Mouse (Mus musculus) right cerebral cortex, postnatal 4 days (tissue): ENCODE measurements around the gene Carmil1.
A peak's percentile ranks its signal among the peaks of the same experiment; 100 is the strongest.
"Not testable (repeated sequence)": the region's sequence is repeated elsewhere in the genome, so short reads cannot be mapped to it uniquely, and the experiment has no call there.

Source experiments
- DNase-seq: peaks from one replicate; pipeline ENCODE4 v3.0.0-alpha.2; 2022

Gene Carmil1

DNA sequence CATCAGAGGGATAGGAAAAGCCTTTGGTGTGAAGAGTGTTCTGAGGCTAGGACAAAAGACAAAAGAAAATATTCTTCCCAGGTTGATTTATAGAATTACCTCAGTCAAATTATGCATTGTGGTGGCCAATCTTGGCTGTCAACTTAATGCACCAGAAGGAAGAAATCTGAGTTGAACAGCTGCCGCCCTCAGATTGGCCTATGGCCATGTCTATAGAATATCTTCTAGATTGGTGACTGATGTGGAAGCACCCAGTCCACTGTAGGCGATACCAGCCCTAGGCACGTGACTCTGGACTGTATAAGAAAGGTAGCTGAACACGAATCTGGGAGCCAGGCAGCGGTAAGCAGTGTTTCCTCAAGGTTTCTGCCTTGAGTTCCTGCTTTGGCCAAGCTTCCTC, 134.1 kb downstream of the Carmil1 start:
- no peak for DNase-seq

DNA sequence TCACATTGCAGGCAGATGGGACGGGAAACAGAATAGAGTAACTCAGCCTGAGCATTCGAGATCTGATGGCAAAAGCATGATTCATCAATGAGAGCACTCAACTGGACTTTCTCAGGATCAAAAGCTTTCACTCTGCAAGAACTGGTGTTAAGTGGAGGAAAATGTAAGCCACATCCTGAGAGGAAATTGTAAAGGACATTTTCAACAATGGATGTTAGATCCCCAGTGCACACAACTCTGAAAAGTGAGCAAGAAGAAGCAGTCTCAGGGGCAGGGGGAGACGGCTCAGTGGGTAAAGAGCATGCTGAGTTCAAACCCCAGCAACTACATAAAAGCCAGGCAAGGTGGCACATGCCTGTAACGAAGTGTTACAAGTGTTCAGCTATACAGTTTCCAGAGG, 135.7 kb downstream of the Carmil1 start:
- no peak for DNase-seq

GRCm38 (mm10) chr13:24144141-24144540, 136.5 kb downstream of the Carmil1 start:
- no peak for DNase-seq

- no peak for DNase-seq
These were observed 143.8 kb downstream of the Carmil1 start for GRCm38 (mm10) chr13:24136836-24137235.

GRCm38 (mm10) chr13:24135282-24136230, 145.0 kb downstream of the Carmil1 start:
- DNase-seq: no peak

DNA sequence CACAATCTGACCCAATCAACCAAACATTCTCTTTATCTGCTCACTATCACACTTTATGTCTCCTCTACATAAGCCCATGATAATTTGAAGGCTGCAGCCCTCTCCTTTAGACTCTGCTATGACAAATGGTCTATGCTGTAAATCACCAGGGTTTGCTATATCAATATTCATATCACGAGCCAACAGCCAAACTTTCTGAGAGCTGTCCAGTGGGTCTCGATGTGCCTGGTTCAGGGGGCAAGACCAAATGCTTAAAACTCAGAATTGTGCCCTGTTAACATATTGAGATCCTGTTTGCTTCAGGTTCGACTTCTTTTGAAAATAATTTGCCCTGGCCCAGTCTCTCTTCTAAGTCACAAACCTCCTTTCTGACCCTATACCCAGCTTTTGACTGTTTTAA, 147.7 kb downstream of the Carmil1 start:
- no peak for DNase-seq

DNA sequence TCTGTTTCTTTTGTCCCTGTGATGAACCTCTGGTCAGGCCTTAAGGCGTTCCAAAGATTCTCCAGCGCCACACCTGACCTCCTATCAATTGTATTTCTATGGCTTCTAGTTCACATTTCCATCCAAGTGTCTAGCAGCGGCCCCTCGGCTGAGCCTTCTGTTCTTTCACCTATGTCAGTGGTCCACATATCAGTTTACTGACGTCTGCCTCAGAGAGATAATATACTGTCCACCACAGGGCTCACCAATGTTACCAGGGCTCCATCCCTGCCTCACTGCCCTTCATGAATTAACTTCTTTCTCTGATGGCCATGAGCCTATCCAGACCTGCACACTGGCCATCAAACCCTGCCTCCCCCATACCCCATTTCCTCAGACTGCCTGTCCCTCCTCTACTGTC, 149.3 kb downstream of the Carmil1 start:
- DNase-seq: no peak

GRCm38 (mm10) chr13:24130741-24131140, 149.9 kb downstream of the Carmil1 start:
- DNase-seq: no peak

GRCm38 (mm10) chr13:24128731-24129130, 151.9 kb downstream of the Carmil1 start:
- DNase-seq: no peak

GRCm38 (mm10) chr13:24125865-24126264, 154.7 kb downstream of the Carmil1 start:
- DNase-seq: no peak

GRCm38 (mm10) chr13:24117181-24117812, 163.3 kb downstream of the Carmil1 start:
- DNase-seq: peak; percentile 34

DNA sequence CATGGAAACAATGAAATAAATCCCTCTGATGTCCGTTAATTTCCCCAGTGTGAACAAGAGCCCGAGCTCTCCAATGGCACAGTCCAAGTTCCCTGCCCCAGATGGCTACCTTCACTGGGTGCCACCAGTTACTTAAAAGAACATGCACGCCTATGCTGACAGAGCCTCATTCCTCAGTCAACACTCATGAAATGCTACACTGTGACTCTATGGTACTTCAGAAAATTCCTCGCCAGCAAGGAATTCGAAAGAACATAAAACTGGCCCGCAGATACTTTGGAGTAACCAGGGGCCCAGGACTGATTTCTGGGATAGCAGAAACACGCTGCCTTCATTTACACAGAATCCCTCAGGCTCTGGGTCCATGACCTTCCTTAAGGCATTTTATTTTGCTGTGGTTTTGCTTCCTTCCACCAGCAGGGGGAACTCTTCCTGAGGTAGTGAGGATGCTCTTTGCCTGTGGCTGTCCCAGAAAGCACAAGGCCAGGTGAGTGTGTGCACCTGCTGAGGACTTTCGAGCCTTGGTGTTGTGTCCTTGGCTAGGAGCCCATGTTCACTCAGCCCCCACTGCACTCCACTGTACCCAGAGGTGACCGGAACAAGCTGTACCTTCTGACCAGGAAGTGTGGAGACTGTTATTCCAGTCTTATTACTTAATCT, 167.8 kb downstream of the Carmil1 start:
- peak; percentile 26 for DNase-seq

- no peak for DNase-seq
These were observed 170.3 kb downstream of the Carmil1 start for GRCm38 (mm10) chr13:24110329-24110728.

DNA sequence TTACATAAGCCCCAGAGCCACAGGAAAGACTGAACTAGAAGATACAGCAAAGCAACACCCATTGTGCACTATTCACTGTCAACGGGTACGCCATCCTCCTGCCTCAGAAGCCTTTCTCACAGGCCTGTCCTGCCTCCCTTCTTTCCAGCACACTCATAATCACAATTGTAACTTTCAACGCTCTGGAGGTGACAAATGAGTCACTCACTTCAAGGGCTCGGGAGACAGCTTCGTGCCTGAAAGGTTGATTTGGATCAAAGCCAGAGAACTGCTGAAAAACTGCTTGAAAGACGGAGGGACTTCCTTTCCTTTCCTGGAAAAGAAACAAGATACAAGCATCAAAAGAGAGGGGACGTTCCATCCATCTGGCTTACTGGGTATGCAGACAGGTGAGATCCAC, 172.3 kb downstream of the Carmil1 start:
- DNase-seq: no peak

GRCm38 (mm10) chr13:24107058-24107457, 173.5 kb downstream of the Carmil1 start:
- DNase-seq: no peak

GRCm38 (mm10) chr13:24105838-24106237, 174.8 kb downstream of the Carmil1 start:
- no peak for DNase-seq

GRCm38 (mm10) chr13:24105340-24105669, 175.3 kb downstream of the Carmil1 start:
- no peak for DNase-seq

GRCm38 (mm10) chr13:24104611-24105339, 175.8 kb downstream of the Carmil1 start:
- DNase-seq: not testable (repeated sequence)

GRCm38 (mm10) chr13:24104016-24104415, 176.6 kb downstream of the Carmil1 start:
- no peak for DNase-seq

- no peak for DNase-seq
These were observed 177.4 kb downstream of the Carmil1 start for GRCm38 (mm10) chr13:24103152-24103551.

DNA sequence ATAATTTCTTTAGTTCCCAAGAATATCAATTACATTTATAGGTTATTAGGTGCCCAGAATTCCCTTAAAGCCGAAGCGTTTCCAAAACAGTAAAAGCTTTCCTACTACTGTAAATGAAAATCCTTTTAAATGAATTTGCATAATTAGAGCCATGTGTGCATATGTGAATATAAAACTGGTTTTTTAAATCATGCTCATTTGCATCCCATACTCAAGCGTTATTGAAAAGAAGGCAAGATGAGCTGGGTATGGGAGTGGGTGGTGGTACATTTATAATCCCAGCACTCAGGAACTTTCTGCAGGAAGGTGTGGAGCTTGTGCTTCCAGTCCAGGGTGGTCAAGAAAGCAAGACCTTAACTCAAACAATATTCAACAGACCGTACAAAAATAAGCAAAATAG, 178.3 kb downstream of the Carmil1 start:
- no peak for DNase-seq

GRCm38 (mm10) chr13:24101157-24102130, 179.2 kb downstream of the Carmil1 start:
- DNase-seq: no peak
